Mouse (Mus musculus): ENCODE measurements around the gene Gm340. TPM values are rescaled to one million over a fixed set of nuclear protein-coding genes. Genes with fewer than 3 reads are reported as not detected.

Gene Gm340
- 1.4 and 3.4 TPM in 2 replicates for polyA plus RNA-seq (2012; ENCODE audit: insufficient read depth, insufficient read length, missing spikeins)

- Histone ChIP-seq H3K4me3 (ENCODE audit: insufficient read depth, low read depth, low read length) (no peak within 1 kb of the TSS), H3K27ac (replicated peaks; ENCODE audit: low read depth, low read length) (no peak within 1 kb of the TSS), H3K4me1 (ENCODE audit: control insufficient read depth, insufficient read depth, insufficient read length, low read length) (no peaks in the 10 kb centered on the region; the same call in 1 of the 2 replicates)
Observed at GRCm38 (mm10) chr19:41581706-41582420, at the start of gene Gm340. Gene Gm340 (plus strand): TSS chr19:41582370.

DNA sequence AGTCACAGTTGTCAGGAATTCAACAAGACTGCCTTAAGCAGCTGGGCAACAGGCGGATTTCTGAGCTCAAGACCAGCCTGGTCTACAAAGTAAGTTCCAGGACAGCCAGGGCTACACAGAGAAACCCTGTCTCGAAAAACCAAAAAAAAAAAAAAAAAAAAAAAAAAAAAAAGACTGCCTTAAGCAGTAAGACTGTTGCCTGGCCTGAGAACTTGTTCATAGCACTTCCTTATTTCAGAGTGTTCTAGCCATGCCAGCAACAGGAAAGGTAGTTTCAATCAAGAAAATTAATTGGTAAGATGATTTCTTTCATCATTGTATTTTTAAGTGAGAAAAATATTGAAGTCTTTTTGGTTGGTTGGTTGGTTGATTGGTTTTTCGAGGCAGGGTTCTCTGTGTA, 48.1 kb upstream of the Gm340 start:
- Histone ChIP-seq H3K27ac (replicated peaks; ENCODE audit: low read depth, low read length) (no peak overlapping the region), H3K4me3 (ENCODE audit: insufficient read depth, low read depth, low read length) (no peak overlapping the region)

GRCm38 (mm10) chr19:41556981-41557380, 25.2 kb upstream of the Gm340 start:
- H3K4me1 ChIP-seq (ENCODE audit: control insufficient read depth, insufficient read depth, insufficient read length, low read length) = no peaks in the 10 kb centered on the region
- H3K27ac ChIP-seq (replicated peaks; ENCODE audit: low read depth, low read length) = no peak overlapping the region
- no peak overlapping the region for H3K4me3 ChIP-seq (ENCODE audit: insufficient read depth, low read depth, low read length)

More for the DNA sequence above, 48.1 kb upstream of the Gm340 start:
- no peaks in the 10 kb centered on the region for H3K4me1 ChIP-seq (ENCODE audit: control insufficient read depth, insufficient read depth, insufficient read length, low read length)

DNA sequence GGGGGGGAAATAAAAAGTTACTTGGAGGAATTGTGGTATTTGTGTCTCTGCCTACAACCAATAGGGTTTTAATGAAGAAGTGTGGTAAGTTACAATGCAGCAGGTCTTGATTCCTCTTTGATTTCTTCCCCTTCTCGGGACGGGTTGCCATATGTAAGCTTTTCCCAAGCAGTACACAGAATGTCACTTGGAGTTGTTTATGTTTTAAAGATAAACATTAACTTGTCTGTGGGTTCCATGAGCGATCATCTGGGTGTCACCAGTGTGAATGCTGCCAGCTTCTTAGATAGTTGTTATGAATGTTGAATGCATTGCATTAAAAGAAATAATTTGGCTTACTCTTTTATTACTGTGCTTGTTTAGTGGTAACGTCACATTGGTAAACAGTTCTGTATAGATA, 24.7 kb upstream of the Gm340 start:
- no peak overlapping the region for H3K27ac ChIP-seq (replicated peaks; ENCODE audit: low read depth, low read length)
- H3K4me1 ChIP-seq (ENCODE audit: control insufficient read depth, insufficient read depth, insufficient read length, low read length) = no peaks in the 10 kb centered on the region
- H3K4me3 ChIP-seq (ENCODE audit: insufficient read depth, low read depth, low read length) = no peak overlapping the region

DNA sequence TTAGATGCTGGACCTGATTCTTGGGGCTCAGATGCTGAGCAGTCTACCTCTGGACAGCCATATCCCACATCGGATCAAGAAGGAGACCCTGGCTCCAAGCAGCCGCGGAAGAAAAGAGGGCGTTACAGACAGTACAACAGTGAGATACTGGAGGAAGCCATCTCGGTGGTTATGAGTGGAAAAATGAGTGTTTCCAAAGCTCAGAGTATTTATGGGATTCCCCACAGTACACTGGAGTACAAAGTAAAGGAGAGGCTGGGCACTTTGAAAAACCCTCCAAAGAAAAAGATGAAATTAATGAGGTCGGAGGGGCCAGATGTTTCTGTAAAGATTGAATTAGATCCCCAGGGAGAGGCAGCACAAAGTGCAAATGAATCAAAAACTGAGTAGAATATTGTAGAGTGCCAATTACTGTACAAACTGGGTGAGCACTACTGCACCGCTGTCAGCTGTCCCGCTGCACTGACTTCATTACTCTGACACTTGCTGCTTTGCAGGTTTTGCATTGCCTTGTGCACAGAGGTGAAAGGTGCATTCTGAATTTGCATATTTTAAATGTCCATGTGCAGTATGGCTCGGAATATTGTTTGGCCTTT, 23.2 kb upstream of the Gm340 start:
- no peak overlapping the region for H3K27ac ChIP-seq (replicated peaks; ENCODE audit: low read depth, low read length)
- no peaks in the 10 kb centered on the region for H3K4me1 ChIP-seq (ENCODE audit: control insufficient read depth, insufficient read depth, insufficient read length, low read length)
- H3K4me3 ChIP-seq (ENCODE audit: insufficient read depth, low read depth, low read length) = no peak overlapping the region

- Histone ChIP-seq H3K4me1 (ENCODE audit: control insufficient read depth, insufficient read depth, insufficient read length, low read length) (no peaks in the 10 kb centered on the region), H3K4me3 (ENCODE audit: insufficient read depth, low read depth, low read length) (no peak overlapping the region), H3K27ac (replicated peaks; ENCODE audit: low read depth, low read length) (no peak overlapping the region)
Observed at GRCm38 (mm10) chr19:41560856-41561255, 21.3 kb upstream of the Gm340 start.

GRCm38 (mm10) chr19:41568791-41569190, 13.4 kb upstream of the Gm340 start:
- Histone ChIP-seq H3K4me1 (ENCODE audit: control insufficient read depth, insufficient read depth, insufficient read length, low read length) (no peaks in the 10 kb centered on the region), H3K27ac (replicated peaks; ENCODE audit: low read depth, low read length) (no peak overlapping the region), H3K4me3 (ENCODE audit: insufficient read depth, low read depth, low read length) (no peak overlapping the region)

- H3K4me3 ChIP-seq (ENCODE audit: insufficient read depth, low read depth, low read length) = no peak overlapping the region
- H3K27ac ChIP-seq (replicated peaks; ENCODE audit: low read depth, low read length) = no peak overlapping the region
- no peaks in the 10 kb centered on the region for H3K4me1 ChIP-seq (ENCODE audit: control insufficient read depth, insufficient read depth, insufficient read length, low read length)
Observed at GRCm38 (mm10) chr19:41573700-41574099, 8.5 kb upstream of the Gm340 start.

- Histone ChIP-seq H3K4me1 (ENCODE audit: control insufficient read depth, insufficient read depth, insufficient read length, low read length) (no peaks in the 10 kb centered on the region; the same call in 1 of the 2 replicates), H3K27ac (replicated peaks; ENCODE audit: low read depth, low read length) (no peak overlapping the region), H3K4me3 (ENCODE audit: insufficient read depth, low read depth, low read length) (no peak overlapping the region)
Observed at GRCm38 (mm10) chr19:41577576-41577975, 4.6 kb upstream of the Gm340 start.

- H3K27ac ChIP-seq (replicated peaks; ENCODE audit: low read depth, low read length) = no peak overlapping the region
Observed at GRCm38 (mm10) chr19:41579311-41579920, 2.8 kb upstream of the Gm340 start.

DNA sequence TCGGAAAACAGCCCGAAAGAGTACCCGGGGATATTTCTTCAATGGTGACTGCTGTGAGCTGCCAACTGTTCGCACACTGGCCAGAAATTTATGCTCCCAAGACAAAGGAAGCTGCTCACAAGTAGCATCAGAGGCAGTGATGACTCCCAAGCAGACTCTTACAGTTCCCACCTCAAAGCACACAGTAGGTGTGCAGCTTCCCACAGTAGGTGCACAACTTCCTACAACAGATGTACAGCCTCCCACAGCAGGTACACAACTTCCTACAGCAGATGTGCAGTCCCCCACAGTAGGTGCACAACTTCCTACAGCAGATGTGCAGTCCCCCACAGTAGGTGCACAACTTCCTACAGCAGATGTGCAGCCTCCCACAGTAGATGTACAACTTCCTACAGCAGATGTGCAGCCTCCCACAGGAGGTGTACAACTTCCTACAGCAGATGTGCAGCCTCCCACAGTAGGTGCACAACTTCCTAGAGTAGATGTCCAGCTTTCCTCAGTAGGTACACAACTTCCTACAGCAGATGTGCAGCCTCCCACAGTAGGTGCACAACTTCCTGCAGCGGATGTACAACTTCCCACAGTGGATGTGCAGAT, 846 bp downstream of the Gm340 start:
- H3K4me1 ChIP-seq (ENCODE audit: control insufficient read depth, insufficient read depth, insufficient read length, low read length) = no peaks in the 10 kb centered on the region; the same call in 1 of the 2 replicates
- H3K27ac ChIP-seq (replicated peaks; ENCODE audit: low read depth, low read length) = no peak overlapping the region
- H3K4me3 ChIP-seq (ENCODE audit: insufficient read depth, low read depth, low read length) = no peak overlapping the region

More at GRCm38 (mm10) chr19:41579311-41579920, 2.8 kb upstream of the Gm340 start:
- no peaks in the 10 kb centered on the region; the same call in 1 of the 2 replicates for H3K4me1 ChIP-seq (ENCODE audit: control insufficient read depth, insufficient read depth, insufficient read length, low read length)
- H3K4me3 ChIP-seq (ENCODE audit: insufficient read depth, low read depth, low read length) = no peak overlapping the region

GRCm38 (mm10) chr19:41586752-41587151, 4.6 kb downstream of the Gm340 start:
- no peaks in the 10 kb centered on the region for H3K4me1 ChIP-seq (ENCODE audit: control insufficient read depth, insufficient read depth, insufficient read length, low read length)
- no peak overlapping the region for H3K27ac ChIP-seq (replicated peaks; ENCODE audit: low read depth, low read length)

DNA sequence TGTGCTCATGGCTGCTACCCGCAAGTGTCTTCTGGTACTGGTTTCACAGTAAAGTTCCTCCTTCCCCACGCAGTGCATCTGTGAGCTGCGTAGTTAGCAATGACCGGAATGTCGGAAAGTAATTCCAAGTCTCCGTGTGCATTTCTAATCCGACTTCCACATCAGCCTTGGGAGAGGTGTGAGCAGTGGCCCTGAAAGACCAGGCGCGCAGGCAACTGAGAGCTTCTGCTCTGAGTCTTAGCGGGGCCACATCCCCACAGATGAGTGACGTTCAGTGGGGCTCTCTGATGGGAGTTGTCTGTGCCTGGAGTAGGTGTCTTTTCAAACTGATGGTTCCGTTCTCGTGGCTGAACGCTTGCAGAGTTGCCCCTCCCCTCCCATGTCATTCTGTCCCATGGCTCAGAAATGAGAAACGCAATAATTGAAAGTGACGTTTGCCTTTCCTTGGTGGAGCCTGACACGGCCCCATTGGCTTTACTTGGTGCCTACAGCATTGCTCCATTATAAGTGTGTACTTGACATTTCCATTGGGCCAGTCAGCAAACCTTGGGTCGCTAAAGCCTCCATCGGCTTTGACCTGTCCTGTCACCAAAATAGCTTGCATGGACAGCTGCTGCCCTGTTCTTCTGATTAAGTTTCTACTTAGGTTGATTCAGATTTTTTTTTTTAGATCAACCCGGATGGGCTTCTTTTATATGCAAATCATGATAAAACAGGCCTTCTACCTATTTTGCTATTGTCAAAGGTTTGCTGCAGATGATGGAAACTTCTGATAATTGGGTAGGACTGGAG, 5.5 kb downstream of the Gm340 start:
- Histone ChIP-seq H3K27ac (replicated peaks; ENCODE audit: low read depth, low read length) (no peak overlapping the region), H3K4me1 (ENCODE audit: control insufficient read depth, insufficient read depth, insufficient read length, low read length) (no peaks in the 10 kb centered on the region), H3K4me3 (ENCODE audit: insufficient read depth, low read depth, low read length) (no peak overlapping the region)

More at GRCm38 (mm10) chr19:41586752-41587151, 4.6 kb downstream of the Gm340 start:
- H3K4me3 ChIP-seq (ENCODE audit: insufficient read depth, low read depth, low read length) = no peak overlapping the region

- H3K4me3 ChIP-seq (ENCODE audit: insufficient read depth, low read depth, low read length) = no peak overlapping the region
- H3K4me1 ChIP-seq (ENCODE audit: control insufficient read depth, insufficient read depth, insufficient read length, low read length) = no peaks in the 10 kb centered on the region
- no peak overlapping the region for H3K27ac ChIP-seq (replicated peaks; ENCODE audit: low read depth, low read length)
Observed at GRCm38 (mm10) chr19:41589026-41589425, 6.9 kb downstream of the Gm340 start.

DNA sequence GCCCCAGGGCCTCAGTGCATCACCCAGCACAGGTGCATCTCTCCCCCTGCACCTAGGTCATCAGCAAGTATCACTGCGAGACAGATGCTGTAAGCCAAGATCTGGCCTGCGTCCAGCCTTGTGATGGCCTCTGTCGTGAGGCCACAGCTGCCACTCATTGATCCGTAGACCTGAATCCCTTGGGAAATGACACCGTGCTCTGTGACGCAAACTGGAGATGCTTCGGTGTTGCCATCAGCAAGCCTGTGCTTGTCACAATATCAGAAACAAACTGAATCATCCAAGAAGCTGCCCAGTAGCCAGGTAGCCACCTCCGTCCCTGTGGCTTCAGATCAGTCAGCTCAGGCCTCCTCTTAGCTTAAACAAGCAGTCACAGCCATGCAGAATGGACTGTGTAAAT, 7.5 kb downstream of the Gm340 start:
- no peak overlapping the region for H3K4me3 ChIP-seq (ENCODE audit: insufficient read depth, low read depth, low read length)
- no peak overlapping the region for H3K27ac ChIP-seq (replicated peaks; ENCODE audit: low read depth, low read length)
- H3K4me1 ChIP-seq (ENCODE audit: control insufficient read depth, insufficient read depth, insufficient read length, low read length) = no peaks in the 10 kb centered on the region

Measured in brown adipose tissue, adult 24 weeks (tissue).